ENCODE assay signal across 22 mouse cellular contexts in genomic region chr4:134549899-134550298, GRCm38 (mm10). TPM values are rescaled to one million over a fixed set of nuclear protein-coding genes. Genes with fewer than 3 reads are reported as not detected.
A peak's percentile ranks its signal among the peaks of the same experiment; 100 is the strongest.
DNase-seq lines count a peak whose midpoint lies in the region; ATAC-seq and TF ChIP-seq lines count a peak whose summit lies in the region.
"Had no signal": no experiment of that assay in that cellular context is flagged by ENCODE, and none has a peak within 500 bp of the region (broad histone marks: within the 10 kb centered on the region; RNA-seq: fewer than 3 reads in every experiment).

No protein-coding gene starts in this region.

- H3K9me3 ChIP-seq in forebrain, postnatal 0 days (ENCODE audit: low read length), result no peaks in the 10 kb centered on the region
- H3K9me3 ChIP-seq in forebrain, embryonic 16.5 days (ENCODE audit: control insufficient read depth, low read length), result peaks cover 6% of the 10 kb centered on the region
- no peaks in the 10 kb centered on the region for H3K9me3 ChIP-seq in midbrain, postnatal 0 days (ENCODE audit: low read length)
- H3K9me3 ChIP-seq in midbrain, embryonic 14.5 days (ENCODE audit: control insufficient read depth, low read length), result peaks cover 6% of the 10 kb centered on the region
- no peaks in the 10 kb centered on the region for H3K9me3 ChIP-seq in stomach, postnatal 0 days (ENCODE audit: control insufficient read depth, low read length)

- no peak for ATAC-seq in forebrain, postnatal 0 days
- ATAC-seq in forebrain, embryonic 16.5 days, result no peak
- ATAC-seq in midbrain, postnatal 0 days (ENCODE audit: low FRiP score), result no peak
- no peak for ATAC-seq in midbrain, embryonic 14.5 days (ENCODE audit: low FRiP score, low TSS enrichment)
- no peak for ATAC-seq in stomach, postnatal 0 days (ENCODE audit: low FRiP score, low TSS enrichment)
- ATAC-seq in megakaryocyte progenitor cell, adult 5-6 weeks (replicated peaks; ENCODE audit: poor library complexity), result no peak
- ATAC-seq: midbrain, embryonic 13.5 days; Patski had no signal

- H3K27me3 ChIP-seq in forebrain, postnatal 0 days (ENCODE audit: insufficient read depth, low read length), result no peaks in the 10 kb centered on the region
- H3K27me3 ChIP-seq in forebrain, embryonic 16.5 days (replicated peaks; ENCODE audit: control insufficient read depth, insufficient read depth, low read length), result no peaks in the 10 kb centered on the region
- H3K27me3 ChIP-seq in midbrain, postnatal 0 days (ENCODE audit: insufficient read depth, low read length), result no peaks in the 10 kb centered on the region
- H3K27me3 ChIP-seq in midbrain, embryonic 14.5 days (ENCODE audit: control insufficient read depth, insufficient read depth, low read length), result no peaks in the 10 kb centered on the region
- H3K27me3 ChIP-seq in stomach, postnatal 0 days (ENCODE audit: control insufficient read depth, insufficient read depth, low read length), result no peaks in the 10 kb centered on the region
- H3K27me3 ChIP-seq: CH12.LX; embryonic facial prominence, embryonic 13.5 days; midbrain, embryonic 13.5 days; Patski had no signal

- H3K4me2 ChIP-seq in forebrain, postnatal 0 days (ENCODE audit: low read depth), result no peak overlapping the region
- no peak overlapping the region for H3K4me2 ChIP-seq in forebrain, embryonic 16.5 days (ENCODE audit: low read length)
- H3K4me2 ChIP-seq in midbrain, postnatal 0 days (ENCODE audit: low read depth, low read length, poor library complexity, severe bottlenecking), result no peak overlapping the region
- no peak overlapping the region for H3K4me2 ChIP-seq in midbrain, embryonic 14.5 days (ENCODE audit: low read length)
- no peak overlapping the region for H3K4me2 ChIP-seq in stomach, postnatal 0 days (replicated peaks; ENCODE audit: low read depth)
- H3K4me2 ChIP-seq: embryonic facial prominence, embryonic 13.5 days; heart, embryonic 11.5 days; liver, embryonic 15.5 days had no signal

- H3K36me3 ChIP-seq in forebrain, postnatal 0 days (ENCODE audit: insufficient read depth), result peaks cover 36% of the 10 kb centered on the region
- H3K36me3 ChIP-seq in forebrain, embryonic 16.5 days (ENCODE audit: control insufficient read depth, insufficient read depth), result peaks cover 22% of the 10 kb centered on the region
- peaks cover 20% of the 10 kb centered on the region for H3K36me3 ChIP-seq in midbrain, postnatal 0 days (ENCODE audit: insufficient read depth, low read length)
- H3K36me3 ChIP-seq in midbrain, embryonic 14.5 days (ENCODE audit: control insufficient read depth, insufficient read depth, low read length), result peaks cover 41% of the 10 kb centered on the region
- H3K36me3 ChIP-seq in stomach, postnatal 0 days (ENCODE audit: control insufficient read depth, insufficient read depth, low read length), result peaks cover 5% of the 10 kb centered on the region; the same call in 1 of the 2 replicates

- no peaks in the 10 kb centered on the region for H3K4me1 ChIP-seq in forebrain, postnatal 0 days (ENCODE audit: insufficient read depth)
- H3K4me1 ChIP-seq in forebrain, embryonic 16.5 days (replicated peaks; ENCODE audit: control insufficient read depth, insufficient read depth, low read length), result peaks cover 28% of the 10 kb centered on the region
- peaks cover 7% of the 10 kb centered on the region for H3K4me1 ChIP-seq in midbrain, postnatal 0 days (ENCODE audit: insufficient read depth, low read length)
- H3K4me1 ChIP-seq in midbrain, embryonic 14.5 days (ENCODE audit: control insufficient read depth, insufficient read depth, low read length), result no peaks in the 10 kb centered on the region
- 0 out of 2 replicates have a peak, but pooled peaks cover 6% of the 10 kb centered on the region for H3K4me1 ChIP-seq in stomach, postnatal 0 days (replicated peaks; ENCODE audit: control insufficient read depth, insufficient read depth)

- TF ChIP-seq CTCF in forebrain, postnatal 0 days (IDR thresholded peaks at IDR 0.05; ENCODE audit: low read depth), result peak; percentile 49; the same call in 1 of the 2 replicates
- peak; percentile 64 for TF ChIP-seq CTCF in layer of hippocampus, adult 2 months (conservative IDR thresholded peaks at IDR 0.05)
- TF ChIP-seq CTCF in midbrain, postnatal 0 days (IDR thresholded peaks at IDR 0.05), result peak; percentile 54
- TF ChIP-seq CTCF in stomach, postnatal 0 days (IDR thresholded peaks at IDR 0.05; ENCODE audit: low read depth), result peak; percentile 48

- TF ChIP-seq EP300 in stomach, postnatal 0 days (optimal IDR thresholded peaks at IDR 0.05), result no peak

- DNase-seq in forebrain, postnatal 0 days, result no peak
- no peak for DNase-seq in layer of hippocampus, adult 2 months (ENCODE audit: low spot score in 2 of 2)
- no peak for DNase-seq in layer of hippocampus, adult 9-10 months (ENCODE audit: low spot score)
- no peak for DNase-seq in midbrain, postnatal 0 days (ENCODE audit: low spot score)
- DNase-seq in midbrain, embryonic 14.5 days, result no peak
- DNase-seq in stomach, postnatal 0 days (ENCODE audit: low spot score), result no peak
- DNase-seq: adrenal gland, postnatal 36 days; gastrocnemius, postnatal 25 days; kidney, adult 9 months; layer of hippocampus, postnatal 36 days; left cerebral cortex, postnatal 4 days; retina, postnatal 1 day; right cerebral cortex, postnatal 4 days; thymus, adult 2 months had no signal

- WGBS in forebrain, postnatal 0 days, result 98% methylated on average over 8 of the region's 8 CpGs
- WGBS in forebrain, embryonic 16.5 days, result 97% methylated on average over 8 of the region's 8 CpGs
- WGBS in midbrain, postnatal 0 days, result 99% methylated on average over 8 of the region's 8 CpGs
- WGBS in midbrain, embryonic 14.5 days, result over 99% methylated on average over 8 of the region's 8 CpGs
- whole genome bisulfite sequencing in stomach, postnatal 0 days, result 96% methylated on average over 8 of the region's 8 CpGs

- H3K9ac ChIP-seq in forebrain, postnatal 0 days, result no peak overlapping the region
- no peak overlapping the region for H3K9ac ChIP-seq in forebrain, embryonic 16.5 days (replicated peaks; ENCODE audit: low read depth, low read length)
- no peak overlapping the region for H3K9ac ChIP-seq in midbrain, postnatal 0 days (replicated peaks; ENCODE audit: low read length, poor library complexity, severe bottlenecking)
- no peak overlapping the region for H3K9ac ChIP-seq in midbrain, embryonic 14.5 days (replicated peaks; ENCODE audit: low read length)
- H3K9ac ChIP-seq in stomach, postnatal 0 days (ENCODE audit: low read length), result no peak overlapping the region
- H3K9ac ChIP-seq: embryonic facial prominence, embryonic 13.5 days; liver, embryonic 15.5 days; midbrain, embryonic 13.5 days had no signal

- no peak overlapping the region for H3K4me3 ChIP-seq in forebrain, postnatal 0 days (ENCODE audit: low read depth, low read length)
- no peak overlapping the region for H3K4me3 ChIP-seq in forebrain, embryonic 16.5 days (replicated peaks; ENCODE audit: low read length)
- H3K4me3 ChIP-seq in layer of hippocampus, adult 2 months, result no peak overlapping the region
- no peak overlapping the region for H3K4me3 ChIP-seq in midbrain, postnatal 0 days (ENCODE audit: low read depth, low read length)
- no peak overlapping the region for H3K4me3 ChIP-seq in midbrain, embryonic 14.5 days (replicated peaks; ENCODE audit: low read depth, low read length)
- H3K4me3 ChIP-seq in stomach, postnatal 0 days (ENCODE audit: low read depth, low read length), result no peak overlapping the region
- H3K4me3 ChIP-seq: embryonic facial prominence, embryonic 13.5 days; liver, embryonic 15.5 days; midbrain, embryonic 13.5 days had no signal

- H3K27ac ChIP-seq in forebrain, postnatal 0 days (ENCODE audit: low read depth, low read length), result no peak overlapping the region
- H3K27ac ChIP-seq in forebrain, embryonic 16.5 days (ENCODE audit: low read length), result no peak overlapping the region
- H3K27ac ChIP-seq in layer of hippocampus, adult 2 months, result no peak overlapping the region
- H3K27ac ChIP-seq in midbrain, postnatal 0 days (ENCODE audit: low read depth, low read length), result no peak overlapping the region
- H3K27ac ChIP-seq in midbrain, embryonic 14.5 days (replicated peaks; ENCODE audit: low read depth, low read length), result no peak overlapping the region
- H3K27ac ChIP-seq in stomach, postnatal 0 days (replicated peaks), result no peak overlapping the region
- H3K27ac ChIP-seq: embryonic facial prominence, embryonic 13.5 days; liver, embryonic 15.5 days; midbrain, embryonic 13.5 days had no signal

RNA-seq across cellular contexts. Expression of gene Selenon, which starts 2.1 kb away (rescaled TPM):
- 17.1 and 17.9 TPM in 2 replicates for total RNA-seq in forebrain, postnatal 0 days (2014; rRNA removed)
- 11.8 and 13.4 TPM in 2 replicates for polyA plus RNA-seq in forebrain, postnatal 0 days (2015; fragmentation: Nextera tagmentation; extraction: Ambion mirVana)
- 7.9 and 8.1 TPM in 2 replicates for polyA plus RNA-seq in forebrain, embryonic 16.5 days (2015; fragmentation: Nextera tagmentation; extraction: Ambion mirVana)
- total RNA-seq in layer of hippocampus, adult 2 months (2021), result 10 to 100 TPM; 17.3 to 19.7 TPM
- 22.8 and 26.1 TPM in 2 replicates for total RNA-seq in midbrain, postnatal 0 days (2014; rRNA removed)
- polyA plus RNA-seq in midbrain, postnatal 0 days (2015; fragmentation: Nextera tagmentation; extraction: Ambion mirVana), result 9.1 and 9.4 TPM in 2 replicates
- 14.2 and 15.9 TPM in 2 replicates for polyA plus RNA-seq in midbrain, embryonic 14.5 days (2014; fragmentation: Nextera tagmentation; extraction: Ambion mirVana)
- polyA plus RNA-seq in stomach, postnatal 0 days (2015; fragmentation: Nextera tagmentation; extraction: Ambion mirVana), result 8.6 and 12.1 TPM in 2 replicates
- total RNA-seq in megakaryocyte progenitor cell, adult 5-6 weeks (2015), result 31.0 and 32.8 TPM in 2 replicates
- total RNA-seq in megakaryocyte progenitor cell, adult 5-6 weeks (2017), result 6.0 and 7.0 TPM in 2 replicates

RNA-seq across cellular contexts. Expression of gene Mtfr1l, which starts 14.7 kb away (rescaled TPM):
- total RNA-seq in forebrain, postnatal 0 days (2014; rRNA removed), result 116 and 119 TPM in 2 replicates
- polyA plus RNA-seq in forebrain, postnatal 0 days (2015; fragmentation: Nextera tagmentation; extraction: Ambion mirVana), result 191 and 194 TPM in 2 replicates
- polyA plus RNA-seq in forebrain, embryonic 16.5 days (2015; fragmentation: Nextera tagmentation; extraction: Ambion mirVana), result 166 and 180 TPM in 2 replicates
- total RNA-seq in layer of hippocampus, adult 2 months (2021), result 10 to 100 TPM; 69.3 to 72.5 TPM
- total RNA-seq in midbrain, postnatal 0 days (2014; rRNA removed), result 135 and 167 TPM in 2 replicates
- polyA plus RNA-seq in midbrain, postnatal 0 days (2015; fragmentation: Nextera tagmentation; extraction: Ambion mirVana), result 191 and 196 TPM in 2 replicates
- polyA plus RNA-seq in midbrain, embryonic 14.5 days (2014; fragmentation: Nextera tagmentation; extraction: Ambion mirVana), result 181 and 185 TPM in 2 replicates
- 64.7 and 70.3 TPM in 2 replicates for polyA plus RNA-seq in stomach, postnatal 0 days (2015; fragmentation: Nextera tagmentation; extraction: Ambion mirVana)
- total RNA-seq in megakaryocyte progenitor cell, adult 5-6 weeks (2015), result 59.1 and 69.8 TPM in 2 replicates
- total RNA-seq in megakaryocyte progenitor cell, adult 5-6 weeks (2017), result 42.7 and 51.0 TPM in 2 replicates

RNA-seq across cellular contexts. Expression of gene Aunip, which starts 39.1 kb away (rescaled TPM):
- 1.2 and 1.8 TPM in 2 replicates for total RNA-seq in forebrain, postnatal 0 days (2014; rRNA removed)
- 1.1 and 1.3 TPM in 2 replicates for polyA plus RNA-seq in forebrain, postnatal 0 days (2015; fragmentation: Nextera tagmentation; extraction: Ambion mirVana)
- 4.2 and 4.4 TPM in 2 replicates for polyA plus RNA-seq in forebrain, embryonic 16.5 days (2015; fragmentation: Nextera tagmentation; extraction: Ambion mirVana)
- under 1 TPM; 0.56 to 0.67 TPM for total RNA-seq in layer of hippocampus, adult 2 months (2021)
- total RNA-seq in midbrain, postnatal 0 days (2014; rRNA removed), result 1.5 and 2.0 TPM in 2 replicates
- polyA plus RNA-seq in midbrain, postnatal 0 days (2015; fragmentation: Nextera tagmentation; extraction: Ambion mirVana), result 0.91 and 1.3 TPM in 2 replicates
- 0.78 and 1.6 TPM in 2 replicates for polyA plus RNA-seq in midbrain, embryonic 14.5 days (2014; fragmentation: Nextera tagmentation; extraction: Ambion mirVana)
- polyA plus RNA-seq in stomach, postnatal 0 days (2015; fragmentation: Nextera tagmentation; extraction: Ambion mirVana), result 3.5 and 3.8 TPM in 2 replicates
- 11.8 and 14.6 TPM in 2 replicates for total RNA-seq in megakaryocyte progenitor cell, adult 5-6 weeks (2015)
- total RNA-seq in megakaryocyte progenitor cell, adult 5-6 weeks (2017), result 24.3 and 30.6 TPM in 2 replicates
- total RNA-seq: gastrocnemius, postnatal 25 days had no signal

RNA-seq across cellular contexts. Expression of gene Paqr7, which starts 53.4 kb away (rescaled TPM):
- 33.9 and 36.6 TPM in 2 replicates for total RNA-seq in forebrain, postnatal 0 days (2014; rRNA removed)
- polyA plus RNA-seq in forebrain, postnatal 0 days (2015; fragmentation: Nextera tagmentation; extraction: Ambion mirVana), result 21.3 and 28.1 TPM in 2 replicates
- polyA plus RNA-seq in forebrain, embryonic 16.5 days (2015; fragmentation: Nextera tagmentation; extraction: Ambion mirVana), result 14.4 and 14.7 TPM in 2 replicates
- 10 to 100 TPM; 60.2 to 64.7 TPM for total RNA-seq in layer of hippocampus, adult 2 months (2021)
- 69.2 and 97.8 TPM in 2 replicates for total RNA-seq in midbrain, postnatal 0 days (2014; rRNA removed)
- 38.9 and 41.3 TPM in 2 replicates for polyA plus RNA-seq in midbrain, postnatal 0 days (2015; fragmentation: Nextera tagmentation; extraction: Ambion mirVana)
- 6.6 and 14.3 TPM in 2 replicates for polyA plus RNA-seq in midbrain, embryonic 14.5 days (2014; fragmentation: Nextera tagmentation; extraction: Ambion mirVana)
- polyA plus RNA-seq in stomach, postnatal 0 days (2015; fragmentation: Nextera tagmentation; extraction: Ambion mirVana), result 51.8 and 56.4 TPM in 2 replicates
- total RNA-seq in megakaryocyte progenitor cell, adult 5-6 weeks (2015), result 5.2 and 7.3 TPM in 2 replicates
- total RNA-seq in megakaryocyte progenitor cell, adult 5-6 weeks (2017), result 11.1 and 13.5 TPM in 2 replicates
